Mouse (Mus musculus): ENCODE measurements around the gene Lamc1.

The Lamc1 gene

DNA sequence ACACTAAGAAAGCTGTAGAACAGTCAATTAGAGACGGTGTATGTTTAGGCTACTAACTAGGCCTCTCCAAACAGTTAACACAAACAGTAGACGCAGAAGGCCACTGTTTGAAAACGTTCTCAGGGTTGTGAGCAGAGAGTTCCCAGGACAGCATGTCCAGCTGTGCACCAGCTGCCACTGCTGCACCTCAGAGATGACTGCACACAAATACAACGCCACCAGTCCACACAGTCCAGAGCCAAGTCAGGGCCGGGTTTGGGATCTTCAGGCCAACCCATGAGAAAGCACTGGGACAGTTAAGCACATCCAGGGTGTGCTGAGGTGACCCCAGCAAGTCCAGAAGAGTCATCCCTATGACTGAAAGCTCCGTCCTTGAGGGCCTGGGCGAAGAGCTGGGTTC lies 67.0 kb downstream of the Lamc1 start:
- peak; percentile 65 for DNase-seq (ENCODE audit: low read depth, low spot score)

DNA sequence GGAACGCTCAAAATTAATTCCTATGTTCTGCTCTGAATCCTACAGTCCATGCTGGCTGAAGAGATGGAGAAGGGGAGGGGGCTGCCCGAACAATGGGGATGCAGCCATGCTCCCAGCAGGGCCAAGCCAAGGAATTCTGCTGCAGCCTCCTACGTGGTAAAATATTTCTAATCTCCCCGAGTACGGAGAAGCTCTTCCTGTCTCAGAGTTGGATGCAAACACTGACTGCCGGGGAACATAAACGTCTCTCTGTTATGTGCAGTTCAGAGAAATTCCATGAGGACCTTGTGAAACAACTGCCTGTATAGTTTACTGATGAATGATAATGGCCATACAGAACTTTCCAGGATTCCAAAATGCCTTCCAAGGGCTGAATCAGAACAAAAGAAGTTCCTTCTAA lies 67.5 kb downstream of the Lamc1 start:
- DNase-seq (ENCODE audit: low read depth, low spot score) = no peak

DNA sequence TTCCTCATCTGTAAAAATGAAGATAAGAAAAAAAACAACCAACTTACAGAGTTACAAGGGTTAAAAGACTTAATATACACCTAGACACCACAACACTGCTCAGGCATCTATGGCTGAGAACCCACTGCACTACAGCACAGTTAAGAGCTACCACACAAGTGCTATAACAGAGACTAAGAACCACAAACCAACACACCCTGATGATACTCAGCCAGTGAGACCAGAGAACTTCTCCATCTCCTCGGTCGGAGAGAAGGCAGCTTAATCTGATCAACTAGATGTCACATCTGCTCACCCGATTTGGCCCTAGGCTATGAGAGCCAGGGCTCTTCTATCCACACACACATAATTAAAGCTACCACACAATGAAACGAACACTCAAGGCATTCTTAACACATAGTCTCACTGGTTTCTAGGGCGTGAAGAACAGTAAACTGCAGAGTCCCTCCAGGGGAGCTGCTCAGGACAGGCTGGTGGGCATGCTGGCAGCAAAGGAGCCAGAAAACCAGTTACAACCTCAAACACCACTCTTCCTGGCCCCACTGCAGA lies 72.8 kb downstream of the Lamc1 start:
- DNase-seq (ENCODE audit: low read depth, low spot score) = no peak

- peak; percentile 79 for DNase-seq (ENCODE audit: low read depth, low spot score)
These were observed 79.9 kb downstream of the Lamc1 start for GRCm38 (mm10) chr1:153252540-153253210.

DNA sequence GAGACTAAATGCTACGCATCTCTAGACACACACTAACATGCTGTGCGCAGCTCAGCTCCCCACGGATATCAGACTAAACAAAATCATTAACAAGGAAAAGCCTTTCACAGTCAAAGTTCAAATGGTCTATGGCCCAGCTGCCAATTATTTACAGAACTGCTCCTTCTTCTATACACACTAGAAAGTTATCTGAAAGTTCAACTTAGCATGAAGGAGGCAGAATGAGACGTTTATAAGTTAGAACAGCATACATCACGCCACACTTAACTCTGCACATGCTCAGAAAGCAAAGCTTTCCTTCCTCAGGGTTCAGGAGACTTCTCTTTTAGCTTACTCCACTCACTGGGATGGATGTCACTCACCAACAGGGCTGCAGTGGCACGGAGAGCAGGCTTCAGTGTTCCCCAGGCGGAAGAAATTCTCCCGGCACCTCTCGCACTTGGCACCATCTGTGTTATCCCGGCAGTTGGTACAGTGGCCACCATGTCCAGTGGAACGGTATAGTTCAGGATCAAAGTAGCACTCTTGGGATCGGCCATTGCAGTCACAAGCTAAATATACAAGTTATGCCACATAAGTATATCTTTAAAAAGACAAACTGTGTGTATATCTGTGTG lies 80.9 kb downstream of the Lamc1 start:
- DNase-seq (ENCODE audit: low read depth, low spot score) = no peak

- DNase-seq (ENCODE audit: low read depth, low spot score) = peak; percentile 53
These were observed 91.2 kb downstream of the Lamc1 start for GRCm38 (mm10) chr1:153241346-153241745.

- DNase-seq (ENCODE audit: low read depth, low spot score) = peak; percentile 65
These were observed 97.0 kb downstream of the Lamc1 start for GRCm38 (mm10) chr1:153235576-153235975.

DNA sequence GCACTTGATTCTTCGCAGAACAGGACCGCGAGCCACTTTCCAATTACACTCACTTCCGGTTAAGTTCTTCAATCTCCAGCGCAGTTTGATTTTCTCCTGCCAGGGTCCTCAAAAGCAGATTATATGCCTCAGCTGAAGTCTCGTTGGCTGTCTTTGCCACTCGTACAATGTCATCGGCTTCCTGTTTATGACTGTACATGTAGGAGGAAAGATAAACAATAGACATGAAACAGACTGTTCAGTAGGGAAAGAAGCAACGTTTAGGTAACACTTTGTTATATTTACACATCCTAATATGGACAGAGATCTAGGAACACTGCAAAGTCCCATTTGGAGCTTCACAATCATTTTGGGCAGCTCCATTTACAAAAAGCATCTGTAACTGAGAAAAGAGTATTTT lies 100.9 kb downstream of the Lamc1 start:
- no peak for DNase-seq (ENCODE audit: low read depth, low spot score)

DNA sequence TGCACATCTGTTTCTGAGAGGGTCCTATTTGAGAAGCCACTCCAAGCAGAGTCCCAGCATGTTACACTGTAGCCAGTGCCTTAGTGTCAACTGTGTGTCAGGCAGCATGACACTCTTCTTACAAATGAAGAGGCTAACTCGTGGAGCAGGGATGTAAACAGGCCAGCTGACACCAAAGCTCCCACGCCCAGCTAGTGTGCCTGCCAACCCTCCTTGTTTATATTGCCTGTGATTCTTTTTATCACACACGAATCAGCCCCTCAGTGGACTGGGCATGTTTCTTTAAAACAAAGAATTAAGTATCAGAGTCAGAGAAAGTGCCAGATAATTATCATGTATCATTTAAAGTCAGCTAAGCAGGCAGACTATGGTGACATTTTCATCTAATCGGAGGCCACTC lies 104.7 kb downstream of the Lamc1 start:
- DNase-seq (ENCODE audit: low read depth, low spot score) = no peak

GRCm38 (mm10) chr1:153227096-153227495 lies 105.5 kb downstream of the Lamc1 start:
- DNase-seq (ENCODE audit: low read depth, low spot score) = no peak

DNA sequence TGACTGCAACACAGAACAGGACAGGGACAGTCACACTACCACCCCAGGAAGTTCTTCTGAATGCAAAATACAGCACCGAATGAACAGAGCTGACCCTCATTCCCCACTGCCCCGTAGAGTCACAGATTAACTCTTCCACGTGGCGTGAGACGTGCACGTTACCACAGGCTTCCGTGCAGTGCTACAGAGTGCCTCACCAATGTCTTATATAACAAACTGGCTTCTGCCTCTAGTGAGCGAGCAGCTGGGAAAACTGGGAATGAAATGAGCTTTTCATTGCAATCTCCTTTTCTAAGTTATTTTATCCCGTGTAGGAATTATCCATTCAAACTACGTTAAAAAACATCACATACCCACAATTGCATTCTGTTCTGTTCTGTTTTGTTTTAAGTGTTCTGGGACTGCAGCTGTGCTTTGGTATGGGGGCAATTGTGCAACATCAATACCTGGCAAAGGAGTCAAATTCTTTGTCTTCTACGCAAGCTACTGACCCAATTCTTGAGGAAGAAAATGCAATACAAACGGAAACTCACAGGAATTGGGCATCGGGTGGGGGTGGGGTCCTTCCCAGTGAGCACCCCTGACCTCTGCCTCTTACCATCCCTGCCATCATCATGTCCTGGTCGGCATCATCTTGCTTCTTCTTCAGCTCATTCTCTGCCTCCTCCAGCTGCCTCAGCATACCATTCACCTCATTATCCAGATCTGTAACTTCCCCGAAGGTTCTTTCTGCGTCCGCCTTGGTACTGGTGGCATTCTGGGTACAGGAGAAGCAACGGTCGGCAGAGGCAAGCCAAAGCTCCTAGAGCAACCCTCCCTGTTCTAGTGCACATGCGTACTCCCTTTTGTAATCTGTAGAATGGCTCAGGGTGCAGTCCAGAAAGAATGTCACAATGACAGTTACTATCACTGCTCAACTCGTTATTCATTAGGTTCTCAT lies 106.5 kb downstream of the Lamc1 start:
- DNase-seq (ENCODE audit: low read depth, low spot score) = peak; percentile 81

- DNase-seq (ENCODE audit: low read depth, low spot score) = no peak
These were observed 108.3 kb downstream of the Lamc1 start for GRCm38 (mm10) chr1:153224331-153224730.

GRCm38 (mm10) chr1:153219376-153219775 lies 113.2 kb downstream of the Lamc1 start:
- no peak for DNase-seq (ENCODE audit: low read depth, low spot score)

- DNase-seq (ENCODE audit: low read depth, low spot score) = no peak
These were observed 116.1 kb downstream of the Lamc1 start for GRCm38 (mm10) chr1:153216516-153216915.

- DNase-seq (ENCODE audit: low read depth, low spot score) = no peak
These were observed 116.9 kb downstream of the Lamc1 start for GRCm38 (mm10) chr1:153215676-153216075.

DNA sequence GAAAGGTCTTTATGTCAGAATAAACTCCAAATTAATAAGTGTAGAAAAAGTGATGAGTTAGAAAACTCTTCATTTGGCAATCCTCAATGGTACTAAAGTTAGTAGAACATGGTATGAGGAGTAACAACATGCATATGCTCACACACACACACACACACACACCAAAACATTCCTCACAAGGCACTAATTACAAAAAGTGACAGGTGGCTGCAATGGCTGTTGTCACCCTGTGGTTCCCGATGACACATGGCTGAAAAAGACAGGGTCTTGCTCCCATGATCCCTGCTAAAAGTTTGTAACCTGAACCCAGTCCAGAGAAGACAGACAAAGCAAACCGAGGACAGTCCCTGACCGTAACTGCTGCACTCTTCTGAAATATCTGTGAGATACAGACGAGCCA lies 121.6 kb downstream of the Lamc1 start:
- no peak for DNase-seq (ENCODE audit: low read depth, low spot score)

- DNase-seq (ENCODE audit: low read depth, low spot score) = no peak
These were observed 122.4 kb downstream of the Lamc1 start for GRCm38 (mm10) chr1:153210198-153210597.

- DNase-seq (ENCODE audit: low read depth, low spot score) = no peak
These were observed 130.4 kb downstream of the Lamc1 start for GRCm38 (mm10) chr1:153202195-153202594.

- DNase-seq (ENCODE audit: low read depth, low spot score) = no peak
These were observed 131.1 kb downstream of the Lamc1 start for GRCm38 (mm10) chr1:153201448-153201847.

GRCm38 (mm10) chr1:153197316-153197850 lies 135.2 kb downstream of the Lamc1 start:
- no peak for DNase-seq (ENCODE audit: low read depth, low spot score)

DNA sequence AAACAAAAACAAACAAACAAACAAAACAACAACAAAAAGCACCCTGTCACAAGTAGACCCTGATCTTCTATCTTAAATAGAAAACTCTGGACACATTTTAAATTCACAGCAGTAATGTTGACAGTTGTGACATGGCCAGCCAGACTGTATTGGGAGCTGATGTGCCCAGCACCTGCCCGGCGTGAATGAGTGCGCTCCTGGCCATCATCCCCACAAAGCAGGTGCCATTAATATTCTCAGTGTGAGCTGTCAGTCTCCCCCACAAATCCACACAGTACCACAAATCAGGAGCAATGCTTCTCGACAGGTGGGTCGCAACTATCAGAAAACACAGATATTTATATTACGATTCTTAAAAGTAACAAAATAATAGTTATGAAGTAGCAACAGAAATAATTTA lies 139.6 kb downstream of the Lamc1 start:
- DNase-seq (ENCODE audit: low read depth, low spot score) = no peak

- DNase-seq (ENCODE audit: low read depth, low spot score) = no peak
These were observed 140.2 kb downstream of the Lamc1 start for GRCm38 (mm10) chr1:153192379-153192778.
